Mouse (Mus musculus): ENCODE measurements at regions not wholly inside any gene's neighbourhood (a gene's known extent, or its start where the extent isn't known, plus 50 kb on each side); places are given as distances from the start of the nearest gene placed in this dataset.

DNA sequence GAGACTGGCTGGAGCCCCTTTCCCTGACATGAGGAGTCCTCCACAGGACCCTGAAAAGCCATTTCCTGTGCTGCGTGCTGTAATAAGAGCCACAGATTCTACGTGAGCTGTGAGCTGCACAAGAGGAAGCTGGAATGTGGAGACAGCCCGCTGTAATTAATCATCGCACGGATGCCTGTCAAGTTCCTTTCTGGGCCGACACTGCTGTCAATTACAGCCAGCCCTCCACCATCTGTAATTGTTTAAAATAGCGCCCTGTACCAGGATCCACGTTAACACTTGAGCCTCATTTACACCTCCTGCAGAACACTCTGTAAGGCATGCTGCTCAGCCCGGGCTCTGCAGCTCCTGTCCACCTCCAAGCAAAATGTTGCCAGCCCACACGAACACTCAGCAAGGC, 227.9 kb upstream of the Irx2 start:
- TF ChIP-seq CTCF (conservative IDR thresholded peaks at IDR 0.05; ENCODE audit: low read length) (no peak), NANOG (IDR thresholded peaks at IDR 0.05; ENCODE audit: borderline replicate concordance, low read length) (no peak), POU5F1 (IDR thresholded peaks at IDR 0.05; ENCODE audit: borderline replicate concordance, low read length) (no peak)
